Mouse (Mus musculus) intestine, embryonic 16.5 days (tissue): ENCODE measurements around the gene Glis2. TPM values are rescaled to one million over a fixed set of nuclear protein-coding genes. Genes with fewer than 3 reads are reported as not detected.

Source experiments
- ATAC-seq: fragments of 200-750 bp; cut with Nextera tagmentation; 2 replicates; pipeline ENCODE4 v1.8.0; 2017; ENCODE audit warnings: moderate TSS enrichment, moderate library complexity
- H3K27ac ChIP-seq: fragments of 300-500 bp; sonication (generic); 2 replicates; pipeline ENCODE4 v1.5.1; 2014; ENCODE audit warnings: mild to moderate bottlenecking, low read length
- H3K27me3 ChIP-seq: fragments of 300-500 bp; sonication (generic); replicated peaks from 2 replicates; pipeline ENCODE4 v1.6.1; 2014; ENCODE audit warnings: low read length, control low read depth, mixed read lengths; ENCODE audit not compliant: control insufficient read depth, insufficient read depth
- H3K36me3 ChIP-seq: fragments of 300-500 bp; sonication (generic); 2 replicates; pipeline ENCODE4 v1.6.1; 2014; ENCODE audit warnings: low read length, control low read depth; ENCODE audit not compliant: control insufficient read depth, insufficient read depth
- H3K4me1 ChIP-seq: fragments of 300-500 bp; sonication (generic); 2 replicates; pipeline ENCODE4 v1.6.1; 2014; ENCODE audit warnings: low read length, control low read depth, mixed read lengths; ENCODE audit not compliant: control insufficient read depth, insufficient read depth
- H3K4me2 ChIP-seq: fragments of 300-500 bp; sonication (generic); 2 replicates; pipeline ENCODE4 v1.6.1; 2014; ENCODE audit warnings: low read depth, low read length, control low read depth
- H3K4me3 ChIP-seq: fragments of 300-500 bp; sonication (generic); 2 replicates; pipeline ENCODE4 v1.5.1; 2014; ENCODE audit warnings: mild to moderate bottlenecking, low read length
- H3K9ac ChIP-seq: fragments of 300-500 bp; sonication (generic); 2 replicates; pipeline ENCODE4 v1.6.1; 2014; ENCODE audit warnings: low read depth, low read length
- H3K9me3 ChIP-seq: fragments of 300-500 bp; sonication (generic); 2 replicates; pipeline ENCODE4 v1.6.1; 2016; ENCODE audit warnings: low read length, control low read depth; ENCODE audit not compliant: control insufficient read depth
- WGBS: fragments of 180-500 bp; shearing (Covaris S2); extraction: QIAGEN DNeasy Blood & Tissue Kit; methylation state at CpG from one replicate; pipeline ENCODE4 v1.1.7; 2014; 5-methylcytosine and 5-hydroxymethylcytosine counted together
- polyA plus RNA-seq: library from polyadenylated mRNA; unstranded; fragments of >200 nt; fragmentation: Nextera tagmentation; extraction: Ambion mirVana; gene quantifications from 2 replicates; pipeline ENCODE4 v1.2.1, GENCODE M21; 2015

Glis2 gene
- polyA plus RNA-seq, 1 experiment from 2014 or later = 14.5 TPM

- Histone ChIP-seq H3K27ac (peak within 1 kb of the TSS; percentile 92), H3K9me3 (no peaks in the 10 kb centered on the region), H3K9ac (peak within 1 kb of the TSS; percentile 89), H3K4me2 (peak within 1 kb of the TSS; percentile 79), H3K36me3 (no peaks in the 10 kb centered on the region), H3K27me3 (no peaks in the 10 kb centered on the region), H3K4me3 (peak within 1 kb of the TSS; percentile 83), H3K4me1 (peaks cover 43% of the 10 kb centered on the region)
- WGBS = under 1% methylated on average over 22 of the region's 22 CpGs
- peak; percentile 92 for ATAC-seq
These were observed 45.3 kb downstream of the Glis2 start, which contains the start of the genes Vasn and Dnaja3 for GRCm38 (mm10) chr16:4639831-4640237. Gene Vasn (plus strand): TSS chr16:4639941. Gene Dnaja3 (plus strand): TSS chr16:4639989.

DNA sequence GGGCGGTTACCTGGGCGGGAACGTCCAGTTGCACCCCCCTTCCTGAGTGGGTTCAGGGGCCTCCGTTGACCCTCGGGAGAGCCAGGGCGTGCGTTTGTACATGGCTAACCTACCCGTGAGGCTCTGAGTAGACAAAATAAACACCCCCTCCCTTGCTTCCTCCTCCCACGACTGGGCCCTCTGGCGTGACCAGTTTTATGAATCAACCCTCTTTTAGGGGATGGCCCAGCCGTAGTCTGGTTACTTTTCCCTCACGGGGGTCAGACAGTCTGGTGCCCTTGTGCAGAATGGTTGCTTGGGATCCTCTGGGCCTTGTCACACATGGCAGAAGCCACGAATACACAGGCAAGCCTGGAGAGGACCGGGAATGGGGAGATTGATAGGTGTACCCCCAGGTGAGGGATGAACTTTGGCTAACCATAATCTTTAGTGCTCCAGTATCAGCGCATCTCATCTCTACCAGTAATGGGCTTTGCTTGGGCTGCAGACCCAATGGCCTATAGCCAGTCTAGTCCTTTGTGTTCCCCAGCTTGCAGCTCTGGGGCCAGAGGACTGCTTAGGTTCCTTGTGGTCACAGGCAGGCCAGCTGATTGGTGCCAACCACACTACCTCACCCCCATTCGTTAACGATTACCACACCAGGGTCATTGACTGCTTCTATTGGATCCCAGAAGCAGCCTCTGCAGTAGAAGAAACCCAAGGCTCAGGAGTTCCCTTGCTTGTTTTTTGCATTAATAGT lies 45.9 kb downstream of the Glis2 start:
- peak overlapping the region; percentile 89 for H3K9ac ChIP-seq
- no peaks in the 10 kb centered on the region for H3K9me3 ChIP-seq
- H3K4me2 ChIP-seq = peak overlapping the region; percentile 79
- ATAC-seq = peak; percentile 72
- no peaks in the 10 kb centered on the region for H3K36me3 ChIP-seq
- H3K27ac ChIP-seq = peak overlapping the region; percentile 92
- WGBS = 2% methylated on average over 17 of the region's 17 CpGs
- no peaks in the 10 kb centered on the region for H3K27me3 ChIP-seq
- H3K4me3 ChIP-seq = peak overlapping the region; percentile 83
- peaks cover 43% of the 10 kb centered on the region for H3K4me1 ChIP-seq

DNA sequence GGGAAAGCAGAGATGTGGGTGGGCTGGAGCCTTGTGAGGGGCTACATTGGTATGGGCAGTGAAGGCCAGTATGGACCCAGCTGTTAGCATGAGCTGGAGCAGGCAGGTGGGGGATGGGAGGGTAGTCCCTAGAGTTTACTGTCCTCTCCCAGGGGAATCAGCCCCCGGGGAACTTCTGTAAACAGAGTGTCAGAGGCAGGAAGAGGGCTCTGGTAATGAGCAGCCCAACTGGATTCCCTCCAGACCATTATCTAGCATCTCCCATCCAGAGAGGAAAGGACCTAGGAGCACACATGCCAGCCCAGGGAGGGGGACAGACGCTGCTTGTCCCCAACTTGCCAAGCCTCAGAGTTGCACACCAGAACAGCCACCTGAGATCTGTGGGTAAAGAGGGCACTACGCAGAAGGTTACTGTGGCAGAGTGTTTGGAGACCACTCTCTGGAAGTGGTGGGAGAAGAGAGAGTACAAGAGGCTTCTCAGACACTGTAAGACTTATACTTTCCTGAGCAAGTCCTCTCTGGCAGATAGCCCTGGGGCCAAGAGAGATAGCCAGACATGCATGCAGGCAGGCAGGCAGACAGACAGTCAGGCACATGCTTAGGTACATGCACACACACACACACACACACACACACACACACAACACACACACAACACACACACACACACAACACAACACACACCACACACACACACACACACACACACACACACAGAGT lies 46.8 kb downstream of the Glis2 start:
- Histone ChIP-seq H3K27me3 (no peaks in the 10 kb centered on the region), H3K4me1 (peaks cover 44% of the 10 kb centered on the region), H3K4me3 (peak overlapping the region; percentile 83), H3K9ac (peak overlapping the region; percentile 89), H3K9me3 (no peaks in the 10 kb centered on the region), H3K36me3 (no peaks in the 10 kb centered on the region), H3K4me2 (peak overlapping the region; percentile 79), H3K27ac (peak overlapping the region; percentile 92)
- ATAC-seq = peak; percentile 2; the same call in 1 of the 2 replicates
- 23% methylated on average over 3 of the region's 3 CpGs for WGBS

DNA sequence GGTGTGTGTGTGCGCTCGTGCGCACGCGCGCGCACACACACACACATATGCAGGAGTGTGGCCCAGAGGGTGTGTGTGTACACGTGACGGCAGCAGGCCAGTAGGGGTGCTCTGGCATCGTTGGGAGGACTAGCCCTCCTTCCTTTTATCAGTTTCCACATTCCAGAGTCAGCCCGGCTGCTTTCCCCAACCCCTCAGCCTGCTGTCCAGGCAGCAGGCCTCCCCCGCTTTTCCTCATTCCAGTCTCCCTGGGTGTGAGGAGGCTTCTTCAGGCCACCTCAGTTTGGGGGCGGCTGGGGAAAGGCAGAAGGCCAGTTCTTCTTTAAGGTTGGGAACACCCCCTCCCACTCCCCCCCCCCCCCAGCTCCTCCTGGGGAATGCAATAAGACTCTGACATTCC lies 47.7 kb downstream of the Glis2 start:
- peaks cover 53% of the 10 kb centered on the region for H3K4me1 ChIP-seq
- H3K4me2 ChIP-seq = peak overlapping the region; percentile 79

GRCm38 (mm10) chr16:4642937-4643336 lies 48.4 kb downstream of the Glis2 start:
- no peaks in the 10 kb centered on the region for H3K27me3 ChIP-seq
- H3K4me2 ChIP-seq = peak overlapping the region; percentile 79
- H3K4me3 ChIP-seq = peak overlapping the region; percentile 25; the same call in 1 of the 2 replicates
- H3K9ac ChIP-seq = peak overlapping the region; percentile 51
- H3K27ac ChIP-seq = peak overlapping the region; percentile 92
- peaks cover 56% of the 10 kb centered on the region for H3K4me1 ChIP-seq
- 69% methylated on average over 6 of the region's 6 CpGs for WGBS
- H3K9me3 ChIP-seq = no peaks in the 10 kb centered on the region
- H3K36me3 ChIP-seq = no peaks in the 10 kb centered on the region
- no peak for ATAC-seq

More for the DNA sequence above, 47.7 kb downstream of the Glis2 start:
- peak overlapping the region; percentile 92 for H3K27ac ChIP-seq
- peak overlapping the region; percentile 25 for H3K4me3 ChIP-seq
- no peaks in the 10 kb centered on the region for H3K9me3 ChIP-seq
- 12% methylated on average over 13 of the region's 13 CpGs for WGBS
- H3K36me3 ChIP-seq = no peaks in the 10 kb centered on the region
- H3K27me3 ChIP-seq = no peaks in the 10 kb centered on the region
- H3K9ac ChIP-seq = peak overlapping the region; percentile 51
- peak; percentile 56 for ATAC-seq

GRCm38 (mm10) chr16:4643670-4644419 lies 49.3 kb downstream of the Glis2 start:
- Histone ChIP-seq H3K36me3 (0 out of 2 replicates have a peak, but pooled peaks cover 4% of the 10 kb centered on the region), H3K4me1 (peaks cover 56% of the 10 kb centered on the region), H3K4me2 (peak overlapping the region; percentile 79; the same call in 1 of the 2 replicates), H3K9me3 (no peaks in the 10 kb centered on the region), H3K9ac (peak overlapping the region; percentile 15; the same call in 1 of the 2 replicates), H3K27ac (peak overlapping the region; percentile 25; the same call in 1 of the 2 replicates), H3K27me3 (no peaks in the 10 kb centered on the region), H3K4me3 (no peak overlapping the region)
- no peak for ATAC-seq
- 66% methylated on average over 11 of the region's 11 CpGs for WGBS

GRCm38 (mm10) chr16:4645867-4646266 lies 51.4 kb downstream of the Glis2 start:
- peaks cover 11% of the 10 kb centered on the region; the same call in 1 of the 2 replicates for H3K36me3 ChIP-seq
- H3K9ac ChIP-seq = no peak overlapping the region
- no peak for ATAC-seq
- peaks cover 47% of the 10 kb centered on the region for H3K4me1 ChIP-seq
- H3K9me3 ChIP-seq = no peaks in the 10 kb centered on the region
- H3K27ac ChIP-seq = no peak overlapping the region
- H3K4me2 ChIP-seq = no peak overlapping the region
- no peaks in the 10 kb centered on the region for H3K27me3 ChIP-seq
- WGBS = 80% methylated on average over 4 of the region's 4 CpGs
- H3K4me3 ChIP-seq = no peak overlapping the region

GRCm38 (mm10) chr16:4646831-4647230 lies 52.3 kb downstream of the Glis2 start:
- Histone ChIP-seq H3K4me1 (peaks cover 45% of the 10 kb centered on the region), H3K4me3 (no peak overlapping the region), H3K4me2 (no peak overlapping the region), H3K9ac (peak overlapping the region; percentile 35), H3K27me3 (no peaks in the 10 kb centered on the region), H3K36me3 (peaks cover 16% of the 10 kb centered on the region; the same call in 1 of the 2 replicates), H3K27ac (0 out of 2 replicates have a peak overlapping the region, but pooled peaks have one; percentile 9), H3K9me3 (no peaks in the 10 kb centered on the region)
- no peak for ATAC-seq
- WGBS = 69% methylated on average over 4 of the region's 4 CpGs
